Mouse (Mus musculus) ES-Bruce4 (cell line): ENCODE measurements at regions not wholly inside any gene's neighbourhood (a gene's known extent, or its start where the extent isn't known, plus 50 kb on each side); places are given as distances from the start of the nearest gene placed in this dataset.

Source experiments
- H3K27ac ChIP-seq: 2 replicates; pipeline ENCODE4 v1.5.1; 2012; ENCODE audit warnings: low read length, inconsistent platforms; ENCODE audit not compliant: insufficient read depth
- H3K27me3 ChIP-seq: 2 replicates; pipeline ENCODE4 v1.6.1; 2012; ENCODE audit warnings: mild to moderate bottlenecking, low read length, inconsistent platforms; ENCODE audit not compliant: control insufficient read depth, poor library complexity, insufficient read depth, severe bottlenecking
- H3K36me3 ChIP-seq: 2 replicates; pipeline ENCODE4 v1.6.1; 2012; ENCODE audit warnings: inconsistent platforms, mild to moderate bottlenecking, low read length, moderate library complexity; ENCODE audit not compliant: control insufficient read depth, poor library complexity, insufficient read depth, severe bottlenecking
- H3K4me1 ChIP-seq: one replicate; pipeline ENCODE4 v1.8.1; 2011; ENCODE audit warnings: low read length; ENCODE audit not compliant: control insufficient read depth, insufficient read depth
- H3K4me3 ChIP-seq: 2 replicates; pipeline ENCODE4 v1.5.1; 2011; ENCODE audit warnings: low read depth, mild to moderate bottlenecking, low read length
- H3K9ac ChIP-seq: 2 replicates; pipeline ENCODE4 v1.6.1; 2012; ENCODE audit warnings: low read depth, mild to moderate bottlenecking, inconsistent platforms; ENCODE audit not compliant: poor library complexity, severe bottlenecking
- H3K9me3 ChIP-seq: replicated peaks from 2 replicates; pipeline ENCODE4 v1.6.1; 2012; ENCODE audit warnings: mild to moderate bottlenecking, low read length, inconsistent platforms; ENCODE audit not compliant: control insufficient read depth, poor library complexity, insufficient read depth, severe bottlenecking
- CTCF ChIP-seq: IDR thresholded peaks from one replicate; pipeline ENCODE4 v1.8.1; 2011; ENCODE audit warnings: low read depth, low read length
- EP300 ChIP-seq: IDR thresholded peaks from 2 replicates; pipeline ENCODE4 v1.6.1; 2011; ENCODE audit warnings: low read depth, low read length; ENCODE audit not compliant: insufficient read depth
- POLR2A ChIP-seq: IDR thresholded peaks from one replicate; pipeline ENCODE4 v1.8.1; 2011; ENCODE audit warnings: low read length; ENCODE audit not compliant: insufficient read depth

DNA sequence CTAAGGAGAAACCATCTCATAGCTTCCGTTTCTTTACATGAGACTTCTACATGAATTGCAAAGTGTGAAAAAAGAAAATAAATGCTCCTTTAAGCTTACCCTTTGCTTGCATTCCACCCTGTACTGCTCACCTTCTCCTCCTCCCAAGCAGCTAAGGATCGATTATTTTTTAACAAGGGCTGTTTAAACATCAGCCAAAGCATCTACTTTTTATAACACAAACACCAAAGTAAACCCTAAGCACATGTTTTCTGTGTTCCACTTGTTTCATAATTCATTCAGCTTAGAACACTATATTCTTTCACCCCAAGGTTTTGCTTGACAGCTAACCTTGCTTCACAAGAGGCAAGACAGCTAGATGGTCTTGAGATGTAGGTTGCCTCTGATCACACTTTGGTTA lies 129.4 kb upstream of the Tas2r134 start:
- no peaks in the 10 kb centered on the region for H3K36me3 ChIP-seq
- no peaks in the 10 kb centered on the region for H3K4me1 ChIP-seq
- no peak overlapping the region for H3K4me3 ChIP-seq
- no peak for TF ChIP-seq POLR2A
- no peak for TF ChIP-seq EP300
- no peak for TF ChIP-seq CTCF
- no peak overlapping the region for H3K27ac ChIP-seq
- H3K9me3 ChIP-seq = no peaks in the 10 kb centered on the region
- H3K27me3 ChIP-seq = no peaks in the 10 kb centered on the region; the same call in 1 of the 2 replicates
- H3K9ac ChIP-seq = no peak overlapping the region

DNA sequence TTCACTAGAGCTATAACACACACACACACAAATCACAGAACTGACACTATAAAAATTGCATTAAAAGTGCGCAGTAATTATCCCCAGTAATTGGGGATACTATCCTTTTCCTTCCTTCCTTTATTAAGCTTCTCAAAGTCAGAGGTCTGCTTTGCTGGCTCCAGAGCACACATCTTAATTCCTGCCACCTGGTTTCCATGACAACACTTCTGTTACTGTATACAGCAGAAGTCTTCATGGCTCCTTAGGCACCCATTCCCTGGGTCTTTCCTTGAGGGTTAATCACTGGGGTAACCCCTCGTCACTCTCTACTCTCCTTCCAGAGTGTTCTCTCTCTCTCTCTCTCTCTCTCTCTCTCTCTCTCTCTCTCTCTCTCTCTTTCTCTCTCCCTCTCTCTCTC lies 153.6 kb upstream of the Tas2r134 start:
- no peaks in the 10 kb centered on the region for H3K4me1 ChIP-seq
- no peaks in the 10 kb centered on the region for H3K9me3 ChIP-seq
- no peaks in the 10 kb centered on the region for H3K36me3 ChIP-seq
- H3K9ac ChIP-seq = no peak overlapping the region
- H3K27me3 ChIP-seq = no peaks in the 10 kb centered on the region
- H3K4me3 ChIP-seq = no peak overlapping the region
- TF ChIP-seq CTCF (no peak), POLR2A (no peak), EP300 (no peak)
- no peak overlapping the region for H3K27ac ChIP-seq

DNA sequence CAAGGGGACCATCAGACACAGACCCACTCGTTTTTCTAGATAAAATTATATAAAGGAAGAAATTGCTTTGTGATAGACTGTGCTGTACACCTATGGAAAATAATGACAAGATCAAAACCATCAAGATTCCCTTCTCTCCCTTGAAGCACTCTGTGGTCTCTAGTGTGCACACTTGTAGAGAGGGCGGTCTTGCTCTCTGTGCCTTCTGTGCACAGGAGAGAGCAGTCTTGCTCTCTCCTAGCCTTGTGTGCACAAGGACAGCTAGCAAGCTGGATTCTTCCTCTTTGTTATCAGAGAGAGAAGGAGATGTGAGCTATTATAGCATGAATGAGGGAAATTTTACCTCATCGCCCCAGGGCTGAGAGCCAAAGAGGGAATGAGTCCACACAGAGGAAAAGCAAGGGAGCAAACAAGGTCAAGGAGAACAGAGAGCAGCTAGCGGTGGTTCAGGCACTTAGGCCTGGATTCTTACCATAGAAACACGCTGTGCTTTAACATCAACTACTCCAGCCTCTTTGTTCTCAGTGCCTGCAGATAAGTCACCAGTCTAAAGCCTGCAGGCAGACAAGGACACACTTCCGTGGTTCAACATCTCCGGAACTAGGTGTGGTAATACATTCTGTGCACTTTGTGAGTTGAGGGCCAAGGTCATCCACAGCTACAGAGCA lies 160.2 kb upstream of the Tas2r134 start:
- no peak for TF ChIP-seq CTCF
- no peak for TF ChIP-seq POLR2A
- peak; percentile 62; the same call in 1 of the 2 replicates for TF ChIP-seq EP300
- H3K36me3 ChIP-seq = no peaks in the 10 kb centered on the region
- no peaks in the 10 kb centered on the region; the same call in none of the 2 replicates for H3K9me3 ChIP-seq
- H3K4me1 ChIP-seq = no peaks in the 10 kb centered on the region
- no peak overlapping the region for H3K27ac ChIP-seq
- no peak overlapping the region for H3K9ac ChIP-seq
- no peaks in the 10 kb centered on the region for H3K27me3 ChIP-seq
- no peak overlapping the region for H3K4me3 ChIP-seq

DNA sequence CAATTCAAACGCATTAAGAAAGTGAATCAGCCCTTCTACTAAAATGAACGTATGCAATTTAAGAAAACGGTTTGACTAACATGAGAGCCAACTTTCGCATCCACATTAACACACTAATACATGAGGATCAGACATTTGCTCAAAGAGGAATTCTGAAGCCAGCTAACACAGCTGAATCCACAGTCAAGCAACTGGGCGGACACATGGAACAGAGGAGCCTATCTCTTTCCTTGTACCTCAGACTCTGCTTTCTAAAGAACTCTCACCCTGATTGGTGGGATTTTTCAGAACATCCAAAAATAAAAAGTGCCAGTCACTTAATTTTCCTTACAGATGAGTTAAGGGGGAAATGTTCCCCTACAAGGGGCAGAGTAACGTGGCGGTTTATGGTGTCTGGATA lies 161.3 kb upstream of the Tas2r134 start:
- H3K9me3 ChIP-seq = no peaks in the 10 kb centered on the region; the same call in none of the 2 replicates
- TF ChIP-seq EP300 (no peak), CTCF (no peak), POLR2A (no peak)
- H3K9ac ChIP-seq = no peak overlapping the region
- H3K4me1 ChIP-seq = no peaks in the 10 kb centered on the region
- no peak overlapping the region for H3K27ac ChIP-seq
- no peak overlapping the region for H3K4me3 ChIP-seq
- no peaks in the 10 kb centered on the region for H3K36me3 ChIP-seq
- no peaks in the 10 kb centered on the region; the same call in 1 of the 2 replicates for H3K27me3 ChIP-seq

DNA sequence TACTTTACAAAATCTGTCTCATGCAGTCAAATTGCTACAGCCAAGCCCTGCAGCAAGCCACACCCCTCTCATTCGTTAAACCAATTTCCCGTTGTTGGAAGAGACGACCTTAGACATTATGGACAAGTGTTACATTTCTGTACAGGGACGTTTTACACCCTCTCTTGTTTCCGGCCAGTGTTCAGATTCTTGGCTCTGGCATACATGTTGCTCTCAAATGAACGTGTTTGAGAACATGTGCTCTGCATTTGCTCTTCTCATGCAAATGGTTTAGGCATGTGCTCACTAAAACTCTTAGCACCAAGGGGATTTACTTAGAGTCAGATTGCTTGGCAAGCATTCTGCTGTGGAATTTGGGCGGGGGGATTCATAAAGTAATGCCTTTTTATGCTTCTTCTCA lies 161.7 kb upstream of the Tas2r134 start:
- H3K4me3 ChIP-seq = no peak overlapping the region
- TF ChIP-seq CTCF (no peak), POLR2A (no peak), EP300 (no peak)
- H3K9ac ChIP-seq = no peak overlapping the region
- no peaks in the 10 kb centered on the region for H3K36me3 ChIP-seq
- H3K27ac ChIP-seq = no peak overlapping the region
- no peaks in the 10 kb centered on the region; the same call in 1 of the 2 replicates for H3K27me3 ChIP-seq
- H3K9me3 ChIP-seq = no peaks in the 10 kb centered on the region; the same call in none of the 2 replicates
- no peaks in the 10 kb centered on the region for H3K4me1 ChIP-seq

DNA sequence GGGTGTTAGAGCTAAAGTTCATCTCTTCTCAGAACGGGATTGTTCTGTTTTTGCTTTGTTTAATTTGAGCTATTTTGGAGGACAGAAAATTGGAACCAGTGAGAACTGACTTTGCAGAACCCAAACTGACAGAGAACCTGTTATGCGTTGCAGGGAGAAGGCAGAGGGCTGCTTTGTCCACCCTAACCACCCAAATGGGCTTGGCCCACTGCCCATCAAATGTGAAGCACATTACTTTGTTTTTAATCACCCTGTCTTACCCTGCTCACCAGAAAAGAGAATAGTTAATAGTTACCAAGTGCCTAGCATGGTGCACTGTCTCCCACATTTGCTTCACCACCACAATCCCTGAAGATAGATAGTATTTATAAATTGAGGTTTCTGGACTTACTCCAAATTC lies 163.0 kb upstream of the Tas2r134 start:
- no peak overlapping the region for H3K27ac ChIP-seq
- H3K27me3 ChIP-seq = no peaks in the 10 kb centered on the region; the same call in 1 of the 2 replicates
- no peaks in the 10 kb centered on the region for H3K36me3 ChIP-seq
- no peaks in the 10 kb centered on the region; the same call in none of the 2 replicates for H3K9me3 ChIP-seq
- TF ChIP-seq EP300 (no peak), POLR2A (no peak), CTCF (no peak)
- no peak overlapping the region for H3K9ac ChIP-seq
- no peak overlapping the region for H3K4me3 ChIP-seq
- H3K4me1 ChIP-seq = no peaks in the 10 kb centered on the region
